Mouse (Mus musculus): Measurements from ENCODE around the gene Syt1. TPM values are rescaled to one million over a fixed set of nuclear protein-coding genes. Genes with fewer than 3 reads are reported as not detected.

Syt1 gene
- polyA plus RNA-seq, 1 experiment from 2014 or later = 0.19 TPM

DNA sequence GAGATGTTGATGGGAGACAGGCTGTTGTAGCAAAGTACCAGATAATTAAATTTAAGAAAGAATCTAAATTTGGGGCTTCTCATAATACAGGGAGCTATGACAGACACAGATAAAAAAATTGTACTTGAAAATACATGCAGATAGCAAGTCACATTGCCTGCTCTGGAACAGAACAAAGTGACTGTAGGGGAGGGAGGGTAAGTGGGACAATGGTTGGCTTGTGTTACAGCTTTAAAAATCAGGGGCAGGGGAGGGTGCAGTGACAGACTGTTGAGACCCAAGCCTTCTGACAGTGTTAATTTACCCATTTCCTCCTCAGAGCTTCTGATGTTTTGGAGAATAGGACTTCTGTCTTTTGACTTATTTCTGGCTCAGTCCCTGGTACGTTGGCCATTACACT is 126.3 kb downstream of the Syt1 start:
- no peak for DNase-seq (ENCODE audit: low read depth, low spot score)
- CTCF ChIA-PET = no interaction called here
- POLR2A ChIA-PET = no interaction called here
- no peak for TF ChIP-seq CTCF (IDR thresholded peaks at IDR 0.05)
- no peak for ATAC-seq
- in situ Hi-C loops (cut with MboI; ENCODE audit: low pct_unique_long_range_greater_than_20kb) = no loop called here
- peaks cover 9% of the 10 kb centered on the region for H3K27me3 ChIP-seq

DNA sequence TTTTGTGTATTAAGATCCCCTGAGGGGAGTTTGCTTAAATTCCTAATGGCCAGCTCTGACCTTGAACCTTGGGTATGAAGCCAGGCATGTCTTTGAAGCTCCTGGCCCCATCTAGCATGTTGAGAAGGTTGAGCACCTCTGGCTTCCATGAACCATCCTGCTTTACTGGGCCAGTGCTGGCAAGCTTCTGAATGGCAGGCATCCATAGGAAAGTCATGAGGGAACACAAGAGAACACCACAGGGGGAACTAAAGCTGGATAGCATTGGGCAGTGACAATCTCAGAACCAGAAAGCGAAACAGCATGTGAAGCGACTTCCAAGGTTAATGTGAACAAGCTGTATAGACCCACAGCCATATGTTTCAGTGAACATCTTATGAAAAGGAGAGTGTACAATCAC is 130.4 kb downstream of the Syt1 start:
- ChIA-PET POLR2A (no interaction called here), CTCF (no interaction called here)
- ATAC-seq (no peak), DNase-seq (ENCODE audit: low read depth, low spot score) (no peak)
- in situ Hi-C loops (cut with MboI; ENCODE audit: low pct_unique_long_range_greater_than_20kb) = no loop called here
- TF ChIP-seq CTCF (IDR thresholded peaks at IDR 0.05) = no peak
- H3K27me3 ChIP-seq = peaks cover 9% of the 10 kb centered on the region

DNA sequence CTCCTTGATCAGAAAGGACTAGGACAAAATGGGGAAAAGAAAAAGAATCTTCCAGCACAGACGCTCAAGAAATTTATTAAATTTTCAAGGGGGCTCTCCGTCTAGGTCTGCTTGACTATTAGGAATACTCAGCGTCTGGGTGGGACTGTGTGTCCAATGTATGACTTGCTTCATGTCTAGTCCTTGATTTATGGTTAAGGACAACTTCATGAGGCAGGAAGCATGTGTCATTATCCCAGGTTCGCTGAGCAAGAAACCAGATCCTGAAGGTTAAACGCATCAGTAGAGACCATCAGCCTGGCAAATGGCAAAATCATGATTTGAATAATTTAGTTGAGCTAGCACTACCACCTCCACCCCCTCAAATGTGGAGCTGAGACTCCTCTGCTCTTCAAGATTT is 135.1 kb downstream of the Syt1 start:
- ATAC-seq = peak; percentile 35

DNA sequence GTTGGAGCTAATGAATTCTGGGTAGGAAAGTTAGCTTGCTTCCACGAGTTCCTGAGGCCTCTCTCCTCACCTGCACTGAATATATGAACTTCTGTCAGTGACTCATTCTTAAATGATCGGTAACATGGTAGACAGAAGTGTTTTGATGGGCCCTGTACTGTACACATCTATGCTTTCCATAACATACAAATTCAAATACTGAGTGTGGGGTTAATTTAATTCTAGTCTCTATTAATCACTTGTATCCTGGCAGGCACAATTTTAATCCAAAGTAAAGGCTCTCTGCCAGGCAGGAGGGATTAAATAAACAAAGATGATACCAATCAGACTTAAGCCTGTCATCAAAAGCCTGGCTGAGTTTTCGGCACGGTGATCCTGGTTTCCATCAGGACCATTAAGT is 136.1 kb downstream of the Syt1 start:
- no peak for ATAC-seq
- ChIA-PET POLR2A (no interaction called here), CTCF (no interaction called here)
- no peak for TF ChIP-seq CTCF (IDR thresholded peaks at IDR 0.05)
- peaks cover 5% of the 10 kb centered on the region for H3K27me3 ChIP-seq
- in situ Hi-C loops (cut with MboI; ENCODE audit: low pct_unique_long_range_greater_than_20kb) = no loop called here
- no peak for DNase-seq (ENCODE audit: low read depth, low spot score)

More for the DNA sequence above, 135.1 kb downstream of the Syt1 start:
- TF ChIP-seq CTCF (IDR thresholded peaks at IDR 0.05) = no peak
- DNase-seq (ENCODE audit: low read depth, low spot score) = no peak
- CTCF ChIA-PET = no interaction called here
- in situ Hi-C loops (cut with MboI; ENCODE audit: low pct_unique_long_range_greater_than_20kb) = no loop called here
- POLR2A ChIA-PET = no interaction called here
- H3K27me3 ChIP-seq = peaks cover 5% of the 10 kb centered on the region

DNA sequence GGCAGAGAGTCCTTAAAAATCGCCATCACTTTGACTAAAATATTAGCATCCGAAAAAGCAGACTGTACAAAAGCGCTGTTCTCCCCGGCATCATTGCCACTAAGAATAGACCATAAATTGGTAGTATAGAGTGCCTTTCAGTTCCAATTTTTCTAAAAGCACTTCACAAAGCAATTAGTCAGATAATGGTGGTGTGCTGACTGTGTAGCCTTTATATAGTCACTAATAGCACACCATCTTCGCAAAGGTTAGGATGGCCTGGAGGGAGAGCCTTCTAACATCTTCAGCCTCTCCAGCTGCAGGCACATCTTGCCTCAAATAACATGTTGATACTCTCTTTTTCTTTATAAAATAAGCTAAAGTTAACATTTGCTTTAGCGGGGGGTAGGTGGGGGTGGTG is 138.4 kb downstream of the Syt1 start:
- ChIA-PET POLR2A (interaction anchor here (0.6 kb wide), 1 partner anchor 151 kb away, joined by 3 read pairs; no protein-coding TSS in a partner anchor), CTCF (interaction anchor here (0.8 kb wide), 1 partner anchor 28 kb away, joined by 3 read pairs; no protein-coding TSS in a partner anchor)
- no peaks in the 10 kb centered on the region for H3K27me3 ChIP-seq
- no peak for ATAC-seq
- in situ Hi-C loops (cut with MboI; ENCODE audit: low pct_unique_long_range_greater_than_20kb) = no loop called here
- no peak for DNase-seq (ENCODE audit: low read depth, low spot score)
- no peak for TF ChIP-seq CTCF (IDR thresholded peaks at IDR 0.05)

DNA sequence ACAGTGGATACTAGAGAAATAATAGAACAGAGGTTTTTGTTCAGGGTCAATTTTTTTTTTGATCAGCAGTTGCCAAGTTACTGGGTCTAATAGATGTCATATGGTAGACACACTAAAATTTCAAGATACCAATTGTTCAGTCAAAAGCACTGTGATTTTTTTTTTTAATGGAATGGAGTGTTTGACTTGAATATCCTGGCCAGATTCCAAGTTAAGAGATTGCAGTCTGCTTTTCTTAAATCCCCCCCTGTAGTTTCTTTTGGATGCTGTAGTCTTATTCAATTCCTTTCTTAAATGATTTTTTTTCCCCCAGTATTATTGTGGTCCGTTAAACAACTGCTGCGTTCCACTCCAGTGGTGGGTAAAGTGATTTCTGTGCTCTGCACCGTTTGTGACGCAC is 140.2 kb downstream of the Syt1 start:
- DNase-seq (ENCODE audit: low read depth, low spot score) (no peak), ATAC-seq (no peak)
- no peak for TF ChIP-seq CTCF (IDR thresholded peaks at IDR 0.05)
- CTCF ChIA-PET = no interaction called here
- in situ Hi-C loops (cut with MboI; ENCODE audit: low pct_unique_long_range_greater_than_20kb) = no loop called here
- POLR2A ChIA-PET = no interaction called here
- H3K27me3 ChIP-seq = no peaks in the 10 kb centered on the region

DNA sequence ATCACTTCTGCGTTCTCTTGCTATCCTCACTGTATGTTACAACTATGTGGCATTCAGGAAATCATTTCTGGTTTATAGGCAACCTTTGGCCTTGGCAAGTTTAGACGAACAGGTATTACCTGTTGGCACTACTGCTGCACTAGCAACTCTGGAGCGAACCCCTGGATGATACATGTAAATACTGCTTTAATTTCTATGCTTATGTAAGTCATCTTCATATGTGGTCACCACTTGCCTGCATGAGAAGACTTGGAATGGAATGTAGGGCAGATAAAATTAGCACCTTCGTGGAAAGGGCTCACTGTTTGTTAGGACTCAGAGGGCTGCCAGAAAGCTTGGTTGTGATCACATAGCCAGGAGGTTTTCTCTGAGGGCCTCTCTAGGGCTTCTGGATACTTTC is 142.6 kb downstream of the Syt1 start:
- ChIA-PET CTCF (no interaction called here), POLR2A (no interaction called here)
- no peak for ATAC-seq
- H3K27me3 ChIP-seq = no peaks in the 10 kb centered on the region
- TF ChIP-seq CTCF (IDR thresholded peaks at IDR 0.05) = no peak
- in situ Hi-C loops (cut with MboI; ENCODE audit: low pct_unique_long_range_greater_than_20kb) = no loop called here
- no peak for DNase-seq (ENCODE audit: low read depth, low spot score)

DNA sequence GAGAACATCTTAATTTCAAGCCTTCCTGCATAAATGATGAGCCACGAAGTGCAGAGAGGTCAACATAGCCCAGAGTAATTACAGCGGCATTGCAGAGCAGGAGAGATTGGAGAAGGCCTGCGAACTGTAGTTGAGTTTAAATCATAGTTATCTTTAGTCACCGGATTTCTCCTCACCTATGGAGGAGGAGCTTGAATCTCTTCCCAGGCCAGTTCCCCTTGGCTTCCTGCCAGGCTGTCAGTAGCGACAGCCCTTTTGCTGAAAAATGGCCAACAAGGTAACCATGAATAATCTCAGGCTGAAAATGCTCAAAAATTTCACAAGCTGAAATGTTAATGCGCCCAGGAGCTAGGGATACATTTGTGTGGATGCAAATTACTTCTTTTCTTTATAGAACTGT is 143.6 kb downstream of the Syt1 start:
- DNase-seq (ENCODE audit: low read depth, low spot score) (no peak), ATAC-seq (no peak)
- TF ChIP-seq CTCF (IDR thresholded peaks at IDR 0.05) = no peak
- in situ Hi-C loops (cut with MboI; ENCODE audit: low pct_unique_long_range_greater_than_20kb) = no loop called here
- H3K27me3 ChIP-seq = no peaks in the 10 kb centered on the region
- CTCF ChIA-PET = no interaction called here
- POLR2A ChIA-PET = no interaction called here

DNA sequence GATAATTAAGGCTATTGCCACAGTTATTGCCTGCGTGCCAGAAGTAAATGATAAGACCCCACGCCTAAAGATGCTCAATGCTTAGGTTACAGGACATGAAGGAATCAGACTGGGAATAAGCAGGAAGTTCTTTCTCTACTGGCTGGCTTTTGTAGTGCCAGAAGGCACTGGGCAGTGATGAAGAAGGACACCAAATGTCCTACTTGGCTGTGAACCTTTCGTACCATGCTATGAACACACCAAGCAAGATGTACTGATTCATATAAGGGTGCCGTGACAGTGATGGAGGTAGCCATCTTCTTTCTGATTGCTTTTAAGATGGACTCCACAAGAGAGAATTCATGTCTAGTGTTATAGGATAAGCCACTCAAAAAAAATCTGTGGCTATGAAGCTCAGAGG is 145.2 kb downstream of the Syt1 start:
- in situ Hi-C loops (cut with MboI; ENCODE audit: low pct_unique_long_range_greater_than_20kb) = no loop called here
- CTCF ChIA-PET = no interaction called here
- no peak for TF ChIP-seq CTCF (IDR thresholded peaks at IDR 0.05)

DNA sequence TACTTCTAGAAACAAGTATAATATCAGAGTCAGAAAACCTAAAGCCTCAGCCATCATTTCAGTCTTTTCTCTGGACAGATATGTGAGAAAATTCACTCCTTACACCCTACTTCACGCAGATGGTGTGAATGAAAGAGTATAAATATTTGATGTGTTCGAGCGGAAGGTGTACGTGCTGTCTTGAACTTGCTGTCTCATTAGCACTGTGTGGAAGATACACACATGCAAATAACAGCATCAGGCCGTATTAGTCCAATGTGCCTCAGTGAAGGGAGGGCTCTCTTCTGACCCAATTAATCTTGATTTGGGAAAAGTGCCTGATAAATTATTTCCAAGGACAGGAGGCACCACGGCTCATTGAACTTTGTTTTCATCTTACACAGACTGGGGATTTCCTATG is 154.8 kb downstream of the Syt1 start:
- peaks cover 19% of the 10 kb centered on the region for H3K27me3 ChIP-seq
- no peak for TF ChIP-seq CTCF (IDR thresholded peaks at IDR 0.05)
- POLR2A ChIA-PET = no interaction called here
- DNase-seq (ENCODE audit: low read depth, low spot score) (no peak), ATAC-seq (no peak)
- in situ Hi-C loops (cut with MboI; ENCODE audit: low pct_unique_long_range_greater_than_20kb) = no loop called here
- CTCF ChIA-PET = no interaction called here

More for the DNA sequence above, 145.2 kb downstream of the Syt1 start:
- H3K27me3 ChIP-seq = peaks cover 4% of the 10 kb centered on the region
- no peak for ATAC-seq
- no peak for DNase-seq (ENCODE audit: low read depth, low spot score)
- POLR2A ChIA-PET = no interaction called here

DNA sequence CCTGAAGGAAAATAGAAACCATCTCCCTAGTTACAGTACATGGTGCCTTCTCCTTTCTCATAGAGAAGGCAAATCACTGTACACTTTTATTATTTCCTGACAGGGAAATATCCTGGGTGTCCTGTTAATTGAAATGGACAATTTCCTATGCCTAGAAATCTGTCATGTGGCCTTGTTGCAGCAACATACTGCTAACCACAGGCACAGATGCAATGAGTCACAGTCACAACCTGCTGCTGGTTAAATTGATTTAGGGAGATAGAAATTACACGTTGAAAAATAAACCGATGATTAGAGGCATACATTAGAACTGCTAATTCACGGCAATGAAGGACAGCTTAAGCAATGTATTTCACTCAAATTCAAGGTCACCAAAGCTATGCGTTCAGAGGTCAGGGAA is 158.0 kb downstream of the Syt1 start:
- TF ChIP-seq CTCF (IDR thresholded peaks at IDR 0.05) = no peak
- in situ Hi-C loops (cut with MboI; ENCODE audit: low pct_unique_long_range_greater_than_20kb) = no loop called here
- ChIA-PET POLR2A (no interaction called here), CTCF (no interaction called here)
- DNase-seq (ENCODE audit: low read depth, low spot score) = no peak
- no peak for ATAC-seq
- peaks cover 16% of the 10 kb centered on the region for H3K27me3 ChIP-seq

DNA sequence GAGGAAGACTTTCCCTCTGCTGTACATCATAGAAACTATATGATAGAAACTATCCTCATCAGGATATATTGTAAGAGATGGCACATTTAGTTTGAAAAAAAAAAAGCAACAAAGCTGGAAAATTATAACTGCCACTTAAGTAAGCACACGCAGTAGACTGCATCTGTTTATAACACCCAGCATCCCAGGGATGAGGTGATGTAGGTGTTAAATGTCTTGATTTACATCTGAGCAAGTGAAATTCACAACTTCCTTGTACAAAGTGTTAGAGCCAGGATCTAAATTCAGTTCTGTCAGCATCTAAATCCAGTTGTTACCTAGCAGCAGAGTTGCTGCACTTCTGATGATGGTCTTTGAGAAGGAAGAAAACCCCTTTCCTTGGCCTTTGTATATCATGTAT is 173.3 kb downstream of the Syt1 start:
- TF ChIP-seq CTCF (IDR thresholded peaks at IDR 0.05) = no peak
- POLR2A ChIA-PET = no interaction called here
- DNase-seq (ENCODE audit: low read depth, low spot score) = no peak
- in situ Hi-C loops (cut with MboI; ENCODE audit: low pct_unique_long_range_greater_than_20kb) = no loop called here
- peaks cover 12% of the 10 kb centered on the region for H3K27me3 ChIP-seq
- CTCF ChIA-PET = no interaction called here
- ATAC-seq = no peak

Measured in Patski (cell line).